Mouse (Mus musculus): ENCODE results near the gene Serhl. TPM values are rescaled to one million over a fixed set of nuclear protein-coding genes. Genes with fewer than 3 reads are reported as not detected.
"Not testable (repeated sequence)": the region's sequence is repeated elsewhere in the genome, so short reads cannot be mapped to it uniquely, and the experiment has no call there.

The Serhl gene
- total RNA-seq (2021) = 10 to 100 TPM; 71.4 to 76.7 TPM
- long read RNA-seq, experiment 1, transcript Serhl-201 (12 exons, 1,371 nt) = major isoform, 46 of 74 reads
- long read RNA-seq, experiment 1, partial matches to known transcripts = 3 of 74 reads
- long read RNA-seq, experiment 1, other reads (novel, unspliced or antisense) = 24 of 74 reads
- long read RNA-seq, experiment 2, transcript Serhl-201 (12 exons, 1,371 nt) = major isoform, 24 of 44 reads
- long read RNA-seq, experiment 2, partial matches to known transcripts = 3 of 44 reads
- long read RNA-seq, experiment 2, other reads (novel, unspliced or antisense) = 17 of 44 reads

GRCm38 (mm10) chr15:83089429-83089605 is at the start of gene Serhl:
TSS of gene Serhl (plus strand) at chr15:83089506.
- DNase-seq (ENCODE audit: low spot score in 2 of 2) = no peak

- no peak for DNase-seq (ENCODE audit: low spot score in 2 of 2)
These were observed 49.1 kb upstream of the Serhl start for GRCm38 (mm10) chr15:83040156-83040555.

GRCm38 (mm10) chr15:83042655-83043361 is 46.5 kb upstream of the Serhl start:
- DNase-seq (ENCODE audit: low spot score in 2 of 2) = no peak

GRCm38 (mm10) chr15:83043362-83043708 is 46.0 kb upstream of the Serhl start:
- no peak for DNase-seq (ENCODE audit: low spot score in 2 of 2)

GRCm38 (mm10) chr15:83045565-83045964 is 43.7 kb upstream of the Serhl start:
- DNase-seq (ENCODE audit: low spot score in 2 of 2) = not testable (repeated sequence)

- DNase-seq (ENCODE audit: low spot score in 2 of 2) = no peak
These were observed 43.0 kb upstream of the Serhl start for GRCm38 (mm10) chr15:83046308-83046707.

- DNase-seq (ENCODE audit: low spot score in 2 of 2) = no peak
These were observed 42.6 kb upstream of the Serhl start for GRCm38 (mm10) chr15:83046730-83047129.

GRCm38 (mm10) chr15:83052341-83053104 is 36.8 kb upstream of the Serhl start:
- no peak for DNase-seq (ENCODE audit: low spot score in 2 of 2)

- DNase-seq (ENCODE audit: low spot score in 2 of 2) = no peak
These were observed 36.0 kb upstream of the Serhl start for GRCm38 (mm10) chr15:83053261-83053660.

- DNase-seq (ENCODE audit: low spot score in 2 of 2) = no peak
These were observed 33.7 kb upstream of the Serhl start for GRCm38 (mm10) chr15:83055569-83055968.

- no peak for DNase-seq (ENCODE audit: low spot score in 2 of 2)
These were observed 32.8 kb upstream of the Serhl start for GRCm38 (mm10) chr15:83056378-83057083.

GRCm38 (mm10) chr15:83057533-83057932 is 31.8 kb upstream of the Serhl start:
- no peak for DNase-seq (ENCODE audit: low spot score in 2 of 2)

GRCm38 (mm10) chr15:83059233-83059660 is 30.1 kb upstream of the Serhl start:
- DNase-seq (ENCODE audit: low spot score in 2 of 2) = no peak

- no peak for DNase-seq (ENCODE audit: low spot score in 2 of 2)
These were observed 27.6 kb upstream of the Serhl start for GRCm38 (mm10) chr15:83061689-83062088.

GRCm38 (mm10) chr15:83062582-83062981 is 26.7 kb upstream of the Serhl start:
- DNase-seq (ENCODE audit: low spot score in 2 of 2) = not testable (repeated sequence)

- DNase-seq (ENCODE audit: low spot score in 2 of 2) = peak in 1 of 2 experiments; percentile 39
These were observed 23.8 kb upstream of the Serhl start for GRCm38 (mm10) chr15:83065543-83065942.

GRCm38 (mm10) chr15:83068270-83068669 is 21.0 kb upstream of the Serhl start:
- no peak for DNase-seq (ENCODE audit: low spot score in 2 of 2)

- no peak for DNase-seq (ENCODE audit: low spot score in 2 of 2)
These were observed 18.4 kb upstream of the Serhl start for GRCm38 (mm10) chr15:83070942-83071341.

GRCm38 (mm10) chr15:83071752-83072151 is 17.6 kb upstream of the Serhl start:
- DNase-seq (ENCODE audit: low spot score in 2 of 2) = no peak

GRCm38 (mm10) chr15:83074179-83074578 is 15.1 kb upstream of the Serhl start:
- no peak for DNase-seq (ENCODE audit: low spot score in 2 of 2)

GRCm38 (mm10) chr15:83075607-83076525 is 13.4 kb upstream of the Serhl start:
- no peak for DNase-seq (ENCODE audit: low spot score in 2 of 2)

Data from adrenal gland, postnatal 4 days (tissue).